ENCODE assay signal across 10 mouse cellular contexts in the genomic region with DNA sequence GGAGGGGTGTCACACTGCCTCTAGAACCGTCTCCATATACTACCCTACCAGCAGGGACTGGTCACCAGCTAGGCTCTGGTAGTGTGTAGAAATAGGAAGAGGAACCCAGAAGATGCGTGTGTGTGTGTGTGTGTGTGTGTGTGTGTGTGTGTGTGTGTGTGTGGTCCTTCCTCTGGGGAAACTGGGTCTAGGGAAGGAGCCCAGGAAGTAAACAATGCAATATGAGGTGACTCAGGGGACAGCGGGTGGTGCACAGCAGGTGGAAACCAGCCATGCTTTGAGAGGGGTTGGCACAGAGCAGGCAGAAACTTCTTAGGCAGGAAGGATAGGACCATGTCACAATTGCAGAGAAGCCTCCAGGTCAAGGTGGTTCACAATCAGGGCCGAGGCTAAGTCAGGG. TPM values are rescaled to one million over a fixed set of nuclear protein-coding genes. Genes with fewer than 3 reads are reported as not detected.
A peak's percentile ranks its signal among the peaks of the same experiment; 100 is the strongest.
DNase-seq lines count a peak whose midpoint lies in the region; ATAC-seq and TF ChIP-seq lines count a peak whose summit lies in the region.
"Had no signal": no experiment of that assay in that cellular context is flagged by ENCODE, and none has a peak within 500 bp of the region (broad histone marks: within the 10 kb centered on the region; RNA-seq: fewer than 3 reads in every experiment).

No protein-coding gene starts in this region.

- H3K27ac ChIP-seq in lung, postnatal 0 days (ENCODE audit: low read length), result no peak overlapping the region
- no peak overlapping the region for H3K27ac ChIP-seq in stomach, embryonic 15.5 days
- H3K27ac ChIP-seq: forebrain, embryonic 13.5 days had no signal

- no peaks in the 10 kb centered on the region for H3K9me3 ChIP-seq in lung, postnatal 0 days (ENCODE audit: low read length)
- H3K9me3 ChIP-seq in stomach, embryonic 15.5 days, result no peaks in the 10 kb centered on the region
- H3K9me3 ChIP-seq: forebrain, embryonic 13.5 days had no signal

- TF ChIP-seq POLR2A in lung, adult 2 months (IDR thresholded peaks at IDR 0.05; ENCODE audit: borderline replicate concordance, extremely low read depth, low read depth, low read length), result no peak

- peak; percentile 64 for ATAC-seq in lung, postnatal 0 days
- peak; percentile 31; the same call in 1 of the 2 replicates for ATAC-seq in stomach, embryonic 15.5 days (ENCODE audit: insufficient read depth, low FRiP score, low read depth)
- ATAC-seq in cerebellum, adult (ENCODE audit: insufficient number of reproducible peaks, low FRiP score, low TSS enrichment), result no peak

- no peaks in the 10 kb centered on the region for H3K36me3 ChIP-seq in lung, postnatal 0 days (ENCODE audit: insufficient read depth, low read length)
- H3K36me3 ChIP-seq in stomach, embryonic 15.5 days, result no peaks in the 10 kb centered on the region

- WGBS in lung, adult 2 months, result 23% methylated on average over 4 of the region's 4 CpGs
- WGBS in lung, postnatal 0 days, result 40% methylated on average over 4 of the region's 4 CpGs
- WGBS in stomach, embryonic 15.5 days, result 64% methylated on average over 4 of the region's 4 CpGs

- peak; percentile 15 for DNase-seq in adrenal gland, adult 2 months
- DNase-seq in adrenal gland, adult 8-10 months, result no peak
- DNase-seq in lung, adult 18-20 months, result peak; percentile 65 to 70
- no peak for DNase-seq in lung, adult 2 months
- peak; percentile 50 for DNase-seq in lung, postnatal 0 days (ENCODE audit: low spot score)
- DNase-seq in cerebellum, adult 9-10 months, result no peak
- DNase-seq: cerebellum, postnatal 36 days had no signal

- H3K4me1 ChIP-seq in lung, adult 2 months (ENCODE audit: control insufficient read depth, insufficient read depth, low read length), result peaks cover 16% of the 10 kb centered on the region
- no peaks in the 10 kb centered on the region for H3K4me1 ChIP-seq in lung, postnatal 0 days (ENCODE audit: insufficient read depth, low read depth, low read length)
- no peaks in the 10 kb centered on the region for H3K4me1 ChIP-seq in stomach, embryonic 15.5 days
- H3K4me1 ChIP-seq: forebrain, embryonic 13.5 days had no signal

- no peak overlapping the region for H3K4me3 ChIP-seq in lung, adult 2 months (replicated peaks; ENCODE audit: extremely low read depth, low read depth, low read length)
- no peak overlapping the region for H3K4me3 ChIP-seq in lung, postnatal 0 days (ENCODE audit: low read depth, low read length)
- no peak overlapping the region for H3K4me3 ChIP-seq in stomach, embryonic 15.5 days (replicated peaks)
- H3K4me3 ChIP-seq: forebrain, embryonic 13.5 days had no signal

- no peak for TF ChIP-seq EP300 in lung, postnatal 0 days (IDR thresholded peaks at IDR 0.05)

- no peaks in the 10 kb centered on the region for H3K27me3 ChIP-seq in lung, postnatal 0 days (replicated peaks; ENCODE audit: insufficient read depth, low read length)
- H3K27me3 ChIP-seq in stomach, embryonic 15.5 days (replicated peaks), result no peaks in the 10 kb centered on the region
- H3K27me3 ChIP-seq: forebrain, embryonic 13.5 days had no signal

- no peak overlapping the region for H3K9ac ChIP-seq in lung, postnatal 0 days (replicated peaks; ENCODE audit: low read depth)
- no peak overlapping the region for H3K9ac ChIP-seq in stomach, embryonic 15.5 days
- H3K9ac ChIP-seq: forebrain, embryonic 13.5 days had no signal

- H3K4me2 ChIP-seq in lung, postnatal 0 days (replicated peaks; ENCODE audit: low read depth, low read length), result no peak overlapping the region
- H3K4me2 ChIP-seq in stomach, embryonic 15.5 days, result no peak overlapping the region
- H3K4me2 ChIP-seq: forebrain, embryonic 13.5 days had no signal

- TF ChIP-seq CTCF in lung, adult 2 months (IDR thresholded peaks at IDR 0.05; ENCODE audit: insufficient read depth, low read length), result no peak
- no peak for TF ChIP-seq CTCF in lung, postnatal 0 days (IDR thresholded peaks at IDR 0.05)

RNA-seq across cellular contexts. Expression of a gene that starts 30.8 kb away (rescaled TPM):
- 1 to 10 TPM; 1.1 to 1.9 TPM for total RNA-seq in adrenal gland, adult 2 months (2021)
- 1.5 and 1.9 TPM in 2 replicates for polyA plus RNA-seq in adrenal gland, adult 2 months (2012; rRNA removed)
- total RNA-seq in adrenal gland, adult 8-10 months (2022), result 1 to 10 TPM; 1.1 to 3.8 (median 2.7) TPM
- polyA plus RNA-seq in lung, adult 2 months (2012; rRNA removed), result 39.4 and 42.2 TPM in 2 replicates
- polyA plus RNA-seq in lung, postnatal 0 days (2015; fragmentation: Nextera tagmentation; extraction: Ambion mirVana), result 18.7 and 19.8 TPM in 2 replicates
- 0.52 and 0.87 TPM in 2 replicates for polyA plus RNA-seq in stomach, embryonic 15.5 days (2015; fragmentation: Nextera tagmentation; extraction: Ambion mirVana)

Comparison
In these comparisons a context has a peak if more than half of its experiments do, and no peak if none do; other contexts are left out.
1. DNase-seq: peak in adrenal gland, adult 2 months (single experiment), lung, adult 18-20 months (2 of 2) and lung, postnatal 0 days (single experiment); none in adrenal gland, adult 8-10 months (single experiment), lung, adult 2 months (single experiment) and cerebellum, adult 9-10 months (single experiment).